Mouse (Mus musculus) T-helper 17 cell (primary cell): ENCODE data around the gene Anln.
"Not testable (repeated sequence)": the region's sequence is repeated elsewhere in the genome, so short reads cannot be mapped to it uniquely, and the experiment has no call there.

Experiments
- in situ Hi-C, 2 experiments: fragments of 300-600 bp; cut with MboI, MseI; formaldehyde crosslinking; loops; 1 replicate in 1 of 2; 2 replicates in 1 of 2; pipeline ENCODE4 v1.15.1; 2025; ENCODE audit warnings: high pct_unique_total_duplicates in 2 of 2

The Anln gene

DNA sequence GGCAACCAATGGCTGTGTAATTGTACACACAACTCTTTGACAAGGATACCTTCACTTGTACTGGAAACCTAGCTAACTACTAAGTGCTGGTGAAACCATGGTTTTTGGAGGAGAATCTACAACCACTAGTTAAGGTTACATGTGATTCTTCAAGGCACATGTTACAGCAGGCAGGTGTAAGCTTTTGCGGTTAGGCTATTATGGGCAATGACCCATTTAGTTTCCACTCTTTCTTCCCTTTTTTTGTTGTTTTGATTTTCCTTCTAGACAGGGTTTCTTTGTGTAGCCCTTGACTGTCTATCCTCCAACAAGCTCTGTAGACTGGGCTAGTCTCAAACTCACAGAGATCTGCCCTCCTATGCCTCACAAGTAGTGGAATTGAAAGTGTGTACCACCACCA is 64.4 kb downstream of the Anln start:
- in situ Hi-C loops: no loop called here

DNA sequence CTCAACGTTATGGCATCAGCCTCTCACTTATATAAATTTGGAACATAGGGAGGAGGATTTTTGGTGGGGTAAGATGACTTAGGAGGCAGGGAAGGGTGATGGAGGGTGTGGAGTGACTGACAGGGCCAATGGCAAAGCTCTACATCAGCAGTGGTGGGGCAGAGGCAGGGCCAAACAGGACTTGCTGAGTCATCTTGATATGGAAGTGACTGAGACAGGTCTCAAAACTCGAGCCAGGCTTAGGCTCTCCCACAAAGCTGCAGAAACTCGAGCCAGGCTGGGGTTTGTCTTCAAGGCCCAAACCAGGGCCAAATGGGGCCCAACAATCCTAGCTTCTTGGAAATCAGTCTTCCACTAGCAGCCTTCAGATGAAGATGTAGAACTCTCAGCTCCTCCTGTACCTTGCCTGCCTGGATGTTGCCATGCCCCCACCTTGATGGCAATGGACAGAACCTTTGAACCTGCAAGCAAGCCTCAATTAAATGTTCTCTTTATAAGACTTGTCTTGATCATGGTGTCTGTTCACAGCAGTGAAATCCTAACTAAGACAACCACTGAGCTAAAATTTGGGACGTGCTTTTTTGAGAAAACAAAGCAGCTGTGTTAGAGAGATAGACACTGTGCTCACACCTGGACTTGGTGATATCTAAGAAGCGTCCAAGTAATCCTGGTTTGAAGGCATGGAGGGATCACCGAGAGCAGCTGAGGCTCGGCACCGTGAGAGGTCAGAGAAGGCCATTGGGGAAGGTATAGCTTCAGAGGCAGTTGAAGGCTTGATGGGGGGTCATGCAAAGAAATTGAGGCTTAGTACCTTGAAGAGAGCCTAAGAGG is 66.4 kb downstream of the Anln start:
- in situ Hi-C loops: no loop called here

DNA sequence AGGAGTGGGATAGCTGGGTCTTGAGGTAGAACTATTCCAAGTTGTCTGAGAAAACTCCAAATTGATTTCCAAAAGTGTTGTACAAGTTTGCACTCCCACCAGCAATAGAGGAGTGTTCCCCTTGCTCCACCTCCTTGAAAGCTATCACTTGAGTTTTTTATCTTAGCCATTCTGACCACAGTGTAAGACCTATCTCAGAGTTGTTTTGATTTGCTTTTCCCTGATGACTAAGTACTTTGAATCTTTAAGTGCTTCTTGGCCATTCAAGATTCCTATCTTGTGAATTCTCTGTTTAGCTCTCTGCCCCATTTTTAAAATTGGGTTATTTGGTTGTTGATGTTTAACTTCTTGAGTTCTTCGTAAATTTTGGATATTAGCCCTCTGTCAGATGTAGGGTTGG is 69.9 kb downstream of the Anln start:
- in situ Hi-C loops: no loop called here

DNA sequence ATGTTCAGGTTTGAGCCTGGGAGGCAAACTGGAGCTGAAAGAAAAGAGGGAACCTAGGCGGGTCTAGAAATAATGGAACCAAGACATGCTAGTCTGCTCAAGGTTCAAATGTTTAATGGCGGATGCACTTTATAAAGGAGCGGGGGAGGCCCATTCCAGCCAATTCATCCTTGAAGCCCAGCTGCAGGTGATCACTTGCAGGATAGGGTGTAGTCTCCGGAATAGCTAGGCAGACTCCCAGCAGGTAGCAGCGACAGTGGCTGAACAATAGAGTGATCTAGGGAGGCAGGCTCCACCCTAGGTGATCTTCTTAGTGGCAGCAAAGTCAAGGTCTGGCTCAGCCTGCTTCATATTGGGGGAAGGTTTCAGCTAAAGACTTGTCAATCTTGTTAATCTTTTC is 72.9 kb downstream of the Anln start:
- in situ Hi-C loops: not testable (repeated sequence)

- in situ Hi-C loops: no loop called here
Observed at GRCm38 (mm10) chr9:22314066-22314465, 74.9 kb downstream of the Anln start.

DNA sequence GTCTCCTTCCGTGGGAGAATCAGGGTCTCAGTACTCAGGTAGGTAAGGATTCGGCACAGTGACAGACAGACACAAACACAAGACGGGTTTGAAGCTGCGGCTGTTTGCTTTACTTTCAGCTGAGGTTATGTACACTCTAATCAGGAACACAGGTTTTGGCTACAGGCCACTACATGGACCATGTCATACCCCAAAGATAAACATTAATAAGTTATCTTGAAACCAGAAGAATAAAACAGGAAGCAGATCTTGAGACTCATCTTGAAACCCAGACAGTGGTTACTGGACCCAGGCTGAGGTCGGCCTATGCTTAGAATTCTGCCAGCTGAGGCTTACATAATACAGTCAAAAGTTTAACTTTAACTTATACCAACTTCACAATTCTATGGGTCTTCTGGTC is 75.8 kb downstream of the Anln start:
- in situ Hi-C loops: no loop called here

DNA sequence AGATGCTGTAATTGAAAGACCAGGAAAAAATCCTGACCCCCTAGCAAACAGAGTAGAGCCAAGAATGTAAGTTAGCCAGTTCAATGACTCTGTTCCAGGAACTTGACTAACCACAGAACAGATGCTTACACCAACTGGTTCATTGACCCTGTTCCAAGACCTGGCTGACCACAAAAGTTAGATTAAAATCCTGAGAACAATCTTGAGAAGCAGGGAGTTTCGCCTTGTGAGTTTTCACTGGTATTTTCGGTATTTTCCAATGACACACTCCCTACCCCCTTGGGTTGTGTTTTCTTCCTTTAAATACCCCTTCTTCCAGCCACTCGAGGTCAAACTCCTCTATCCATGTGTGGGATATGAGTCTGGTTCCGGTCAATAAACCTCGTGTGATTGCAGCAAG is 79.3 kb downstream of the Anln start:
- in situ Hi-C loops: loop anchor here in 1 of 2 experiments (5.0 kb wide), 1 partner anchor 82 kb away; the partner anchor contains the start of gene Zfp809

GRCm38 (mm10) chr9:22307920-22308262 is 81.1 kb downstream of the Anln start:
- in situ Hi-C loops: loop anchor here in 1 of 2 experiments (5.0 kb wide), 1 partner anchor 81 kb away; the partner anchor contains the start of gene Zfp809

GRCm38 (mm10) chr9:22307156-22307919 is 81.7 kb downstream of the Anln start, which contains the start of gene Zfp810:
TSS of gene Zfp810 (minus strand) at chr9:22307648.
- in situ Hi-C loops: loop anchor here in 1 of 2 experiments (5.0 kb wide), 1 partner anchor 80 kb away; the partner anchor contains the start of gene Zfp809

- in situ Hi-C loops: loop anchor here in 1 of 2 experiments (5.0 kb wide), 1 partner anchor 79 kb away; the partner anchor contains the start of gene Zfp809
Observed at GRCm38 (mm10) chr9:22306726-22307125, 82.3 kb downstream of the Anln start.

GRCm38 (mm10) chr9:22302199-22302598 is 86.8 kb downstream of the Anln start:
- in situ Hi-C loops: no loop called here
